Comparison of ENCODE assay signal across 8 mouse cellular contexts in genomic region chr11:70605024-70605566, GRCm38 (mm10). TPM values are rescaled to one million over a fixed set of nuclear protein-coding genes. Genes with fewer than 3 reads are reported as not detected.
DNase-seq lines count a peak whose midpoint lies in the region; ATAC-seq lines count a peak whose summit lies in the region.
"Had no signal": no experiment of that assay in that cellular context is flagged by ENCODE, and none has a peak within 500 bp of the region (broad histone marks: within the 10 kb centered on the region; RNA-seq: fewer than 3 reads in every experiment).

No protein-coding gene starts in this region.

- peak; percentile 86 for ATAC-seq in megakaryocyte progenitor cell, adult 5-6 weeks (replicated peaks; ENCODE audit: poor library complexity)

- DNase-seq in CD8-positive naive resting alpha-beta T cell, adult 2 months (ENCODE audit: low read depth in 2 of 2, low spot score in 2 of 2) = peak; percentile 67 to 74
- DNase-seq in adipocyte (ENCODE audit: low spot score) = peak; percentile 82
- DNase-seq in cerebellum, postnatal 4 days (ENCODE audit: low spot score in 2 of 2) = peak; percentile 60 to 80
- peak; percentile 47 to 77 for DNase-seq in heart, adult 9 months (ENCODE audit: low spot score in 2 of 2)
- peak; percentile 65 to 73 for DNase-seq in layer of hippocampus, postnatal 14 days (ENCODE audit: low spot score in 2 of 2)
- DNase-seq in skeletal muscle tissue, adult 2 months (ENCODE audit: low read depth, low spot score) = peak; percentile 65

RNA-seq across cellular contexts. Expression of gene 4930544D05Rik, which starts 10.6 kb away (rescaled TPM):
- total RNA-seq in layer of hippocampus, postnatal 14 days (2021) = under 1 TPM; 0.88 TPM
- total RNA-seq in megakaryocyte progenitor cell, adult 5-6 weeks (2015) = not detected in 2 replicates
- total RNA-seq in megakaryocyte progenitor cell, adult 5-6 weeks (2017) = not detected in 2 replicates

RNA-seq across cellular contexts. Expression of gene Chrne, which starts 13.9 kb away (rescaled TPM):
- total RNA-seq in layer of hippocampus, postnatal 14 days (2021) = under 1 TPM; 0.32 to 0.57 TPM
- not detected in 2 replicates for total RNA-seq in megakaryocyte progenitor cell, adult 5-6 weeks (2015)
- 0.17 TPM in 1 of 2 replicates, not detected in the other for total RNA-seq in megakaryocyte progenitor cell, adult 5-6 weeks (2017)
- total RNA-seq: layer of hippocampus, postnatal 36 days had no signal

RNA-seq across cellular contexts. Expression of gene Gp1ba, which starts 33.8 kb away (rescaled TPM):
- total RNA-seq in layer of hippocampus, postnatal 14 days (2021) = not detected
- 0.66 and 2.3 TPM in 2 replicates for total RNA-seq in megakaryocyte progenitor cell, adult 5-6 weeks (2015)
- total RNA-seq in megakaryocyte progenitor cell, adult 5-6 weeks (2017) = 0.08 and 0.20 TPM in 2 replicates
- total RNA-seq: layer of hippocampus, postnatal 36 days had no signal

RNA-seq across cellular contexts. Expression of gene Rnf167, which starts 41.9 kb away (rescaled TPM):
- total RNA-seq in layer of hippocampus, postnatal 14 days (2021) = 10 to 100 TPM; 70.2 to 72.3 TPM
- total RNA-seq in megakaryocyte progenitor cell, adult 5-6 weeks (2015) = 39.3 and 44.8 TPM in 2 replicates
- total RNA-seq in megakaryocyte progenitor cell, adult 5-6 weeks (2017) = 30.7 and 37.4 TPM in 2 replicates

RNA-seq across cellular contexts. Expression of gene Slc25a11, which starts 42.2 kb away (rescaled TPM):
- 100 to 1,000 TPM; 124 to 127 TPM for total RNA-seq in layer of hippocampus, postnatal 14 days (2021)
- total RNA-seq in megakaryocyte progenitor cell, adult 5-6 weeks (2015) = 59.5 and 73.9 TPM in 2 replicates
- total RNA-seq in megakaryocyte progenitor cell, adult 5-6 weeks (2017) = 46.6 and 52.7 TPM in 2 replicates

Comparison
In these comparisons a context has a peak if more than half of its experiments do, and no peak if none do; other contexts are left out.
1. Peak in every context shown above with its lines: DNase-seq and ATAC-seq.